Mouse (Mus musculus) MEL (cell line): ENCODE results near the gene Mrgprg. TPM values are rescaled to one million over a fixed set of nuclear protein-coding genes. Genes with fewer than 3 reads are reported as not detected.

ENCODE experiments used
- DNase-seq: peaks from one replicate; pipeline ENCODE4 v3.0.0; 2011; ENCODE audit warnings: low read depth, low spot score
- H3K27ac ChIP-seq: 2 replicates; pipeline ENCODE4 v1.5.1; 2012; ENCODE audit warnings: low read depth, mild to moderate bottlenecking, control low read depth, low read length, moderate library complexity; ENCODE audit not compliant: control insufficient read depth
- H3K27me3 ChIP-seq, 2 experiments: fragments of 150-350 bp in 1 of 2; sonication (generic) in 1 of 2; 2 replicates each; pipeline ENCODE4 v1.6.1; 2012; ENCODE audit warnings: low read length in 2 of 2, mild to moderate bottlenecking in 2 of 2, improper control_type of control experiment in 1 of 2, moderate library complexity in 1 of 2; ENCODE audit not compliant: insufficient read depth in 2 of 2, control insufficient read depth in 1 of 2
- H3K36me3 ChIP-seq, 2 experiments: 2 replicates each; pipeline ENCODE4 v1.6.1; 2012 to 2014; ENCODE audit warnings: low read length in 2 of 2, improper control_type of control experiment in 1 of 2, inconsistent platforms in 1 of 2, mild to moderate bottlenecking in 1 of 2; ENCODE audit not compliant: insufficient read depth in 2 of 2, control insufficient read depth in 1 of 2
- H3K4me1 ChIP-seq, 2 experiments: fragments of 150-350 bp in 1 of 2; sonication (generic) in 1 of 2; 2 replicates each; pipeline ENCODE4 v1.6.1; 2012; ENCODE audit warnings: low read length in 2 of 2, improper control_type of control experiment in 1 of 2, mild to moderate bottlenecking in 1 of 2; ENCODE audit not compliant: insufficient read depth in 2 of 2, control insufficient read depth in 1 of 2
- H3K4me3 ChIP-seq, 2 experiments: fragments of 150-350 bp in 1 of 2; sonication (generic) in 1 of 2; 2 replicates each; pipeline ENCODE4 v1.5.1; 2012; ENCODE audit warnings: low read depth in 2 of 2, low read length in 2 of 2, mild to moderate bottlenecking in 2 of 2, moderate library complexity in 2 of 2, control low read depth in 1 of 2, improper control_type of control experiment in 1 of 2; ENCODE audit not compliant: control insufficient read depth in 1 of 2, insufficient read depth in 1 of 2
- H3K79me2 ChIP-seq: 2 replicates; pipeline ENCODE4 v1.6.1; 2012; ENCODE audit warnings: mild to moderate bottlenecking, low read length, moderate library complexity; ENCODE audit not compliant: control insufficient read depth, poor library complexity, insufficient read depth
- H3K9ac ChIP-seq: 2 replicates; pipeline ENCODE4 v1.6.1; 2012; ENCODE audit warnings: low read depth, mild to moderate bottlenecking, control low read depth, low read length, moderate library complexity; ENCODE audit not compliant: control insufficient read depth, poor library complexity, severe bottlenecking
- H3K9me3 ChIP-seq: fragments of 150-350 bp; sonication (generic); replicated peaks from 2 replicates; pipeline ENCODE4 v1.6.1; 2012; ENCODE audit warnings: mild to moderate bottlenecking, low read length, improper control_type of control experiment, moderate library complexity; ENCODE audit not compliant: insufficient read depth
- BHLHE40 ChIP-seq: IDR thresholded peaks from 2 replicates; pipeline ENCODE4 v1.6.1; 2012; ENCODE audit warnings: low read depth, mild to moderate bottlenecking, inconsistent platforms, low read length, improper control_type of control experiment, borderline replicate concordance
- EP300 ChIP-seq, 2 experiments: IDR thresholded peaks; 2 replicates each; pipeline ENCODE4 v1.6.1; 2011; ENCODE audit warnings: improper control_type of control experiment in 2 of 2, low read length in 2 of 2, low read depth in 1 of 2, mild to moderate bottlenecking in 1 of 2
- ETS1 ChIP-seq: IDR thresholded peaks from 2 replicates; pipeline ENCODE4 v1.6.1; 2012; ENCODE audit warnings: low read depth, mild to moderate bottlenecking, inconsistent platforms, low read length, improper control_type of control experiment, moderate library complexity
- GABPA ChIP-seq: IDR thresholded peaks from 2 replicates; pipeline ENCODE4 v1.6.1; 2012; ENCODE audit warnings: low read depth, mild to moderate bottlenecking, inconsistent platforms, low read length, improper control_type of control experiment, moderate library complexity
- GATA1 ChIP-seq: IDR thresholded peaks from 2 replicates; pipeline ENCODE4 v1.6.1; 2011; ENCODE audit warnings: low read depth, low read length, improper control_type of control experiment
- KAT2A ChIP-seq: conservative IDR thresholded peaks from 2 replicates; pipeline ENCODE4 v1.6.1; 2012; ENCODE audit warnings: low read depth, low read length, improper control_type of control experiment, inconsistent platforms
- MAFK ChIP-seq: IDR thresholded peaks from 2 replicates; pipeline ENCODE4 v1.6.1; 2011; ENCODE audit warnings: low read depth, mild to moderate bottlenecking, low read length, improper control_type of control experiment, borderline replicate concordance
- MAX ChIP-seq: IDR thresholded peaks from 2 replicates; pipeline ENCODE4 v1.6.1; 2011; ENCODE audit warnings: low read length, improper control_type of control experiment
- NRF1 ChIP-seq: IDR thresholded peaks from 2 replicates; pipeline ENCODE4 v1.6.1; 2014; ENCODE audit warnings: low read depth, mild to moderate bottlenecking, inconsistent platforms, low read length, improper control_type of control experiment, moderate library complexity; ENCODE audit not compliant: poor library complexity, insufficient read depth, severe bottlenecking
- POLR2A ChIP-seq, 2 experiments: IDR thresholded peaks; 2 replicates each; pipeline ENCODE4 v1.6.1; 2011 to 2012; ENCODE audit warnings: low read length in 2 of 2, mild to moderate bottlenecking in 2 of 2, control low read depth in 1 of 2, improper control_type of control experiment in 1 of 2, low read depth in 1 of 2, moderate library complexity in 1 of 2; ENCODE audit not compliant: control insufficient read depth in 1 of 2, insufficient read depth in 1 of 2, poor library complexity in 1 of 2
- POLR2AphosphoS2 ChIP-seq: IDR thresholded peaks from 2 replicates; pipeline ENCODE4 v1.6.1; 2011; ENCODE audit warnings: low read length, improper control_type of control experiment
- POLR2AphosphoS5 ChIP-seq: IDR thresholded peaks from 2 replicates; pipeline ENCODE4 v1.6.1; 2012; ENCODE audit warnings: low read depth, borderline replicate concordance, mild to moderate bottlenecking, inconsistent platforms, low read length, moderate library complexity, mixed read lengths
- SMC3 ChIP-seq: IDR thresholded peaks from 2 replicates; pipeline ENCODE4 v1.6.1; 2011; ENCODE audit warnings: low read depth, low read length, improper control_type of control experiment
- TBP ChIP-seq: IDR thresholded peaks from 2 replicates; pipeline ENCODE4 v1.8.0; 2011; ENCODE audit warnings: low read depth, low read length, improper control_type of control experiment
- TCF12 ChIP-seq: IDR thresholded peaks from 2 replicates; pipeline ENCODE4 v1.6.1; 2014; ENCODE audit warnings: low read depth, mild to moderate bottlenecking, inconsistent platforms, low read length, improper control_type of control experiment, moderate library complexity
- USF1 ChIP-seq: IDR thresholded peaks from 2 replicates; pipeline ENCODE4 v1.6.1; 2014; ENCODE audit warnings: low read depth, mild to moderate bottlenecking, inconsistent platforms, low read length, improper control_type of control experiment, moderate library complexity
- USF2 ChIP-seq, 2 experiments: IDR thresholded peaks; 2 replicates each; pipeline ENCODE4 v1.6.1; 2011 to 2012; ENCODE audit warnings: improper control_type of control experiment in 2 of 2, low read length in 2 of 2, borderline replicate concordance in 1 of 2, inconsistent platforms in 1 of 2, low read depth in 1 of 2, mild to moderate bottlenecking in 1 of 2; ENCODE audit not compliant: insufficient read depth in 1 of 2
- ZMIZ1 ChIP-seq: IDR thresholded peaks from 2 replicates; pipeline ENCODE4 v1.6.1; 2012; ENCODE audit warnings: low read depth, mild to moderate bottlenecking, inconsistent platforms, low read length, improper control_type of control experiment, moderate library complexity
- polyA plus RNA-seq, 2 experiments: library from polyadenylated mRNA; stranded (reverse) in 1 of 2; unstranded in 1 of 2; fragments of >175 nt in 1 of 2; fragments of >200 nt in 1 of 2; gene quantifications; 2 replicates each; pipeline versions ENCODE4 v1.2.1 to v1.2.4; 2012; ENCODE audit warnings: low replicate concordance in 2 of 2, low read depth in 1 of 2; ENCODE audit not compliant: insufficient read length in 2 of 2, insufficient read depth in 1 of 2, missing spikeins in 1 of 2
- total RNA-seq: library from RNA; depleted of rRNA; stranded (reverse); fragments of 300-350 nt; gene quantifications from 2 replicates; pipeline ENCODE4 v1.2.3, GENCODE M21; 2012; rRNA removed

Gene Mrgprg
- total and polyA plus RNA-seq, 3 experiments: not detected

DNA sequence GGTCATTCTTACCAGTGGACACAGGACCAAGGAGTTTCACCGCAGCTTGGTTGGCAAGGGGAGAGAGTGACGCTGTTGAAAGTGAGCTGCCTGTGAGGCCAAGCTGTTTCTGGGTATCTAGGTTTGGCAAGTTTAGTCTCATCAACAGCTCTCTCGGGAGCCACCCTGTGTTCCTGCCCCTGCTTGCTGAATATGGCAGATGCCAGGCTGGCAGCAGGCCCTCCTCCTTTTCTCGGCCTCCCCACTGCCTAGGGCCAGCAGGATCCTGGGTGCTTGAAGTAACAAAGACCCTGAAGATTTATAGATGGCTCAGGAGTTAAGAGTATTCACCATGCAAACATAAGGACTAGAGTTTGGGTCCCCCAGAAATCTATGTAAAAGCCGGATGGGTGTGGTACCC, 44.1 kb downstream of the Mrgprg start:
- no peaks in the 10 kb centered on the region for H3K9me3 ChIP-seq
- no peak overlapping the region for H3K4me3 ChIP-seq
- no peak for DNase-seq
- no peak overlapping the region for H3K27ac ChIP-seq
- H3K4me1 ChIP-seq: no peaks in the 10 kb centered on the region
- no peak overlapping the region for H3K9ac ChIP-seq
- no peak for TF ChIP-seq GATA1
- TF ChIP-seq MAFK: no peak
- no peak for TF ChIP-seq SMC3
- TF ChIP-seq KAT2A: no peak
- no peak for TF ChIP-seq ZMIZ1
- TF ChIP-seq USF1: no peak
- TF ChIP-seq NRF1: no peak
- TF ChIP-seq GABPA: no peak
- H3K79me2 ChIP-seq: no peaks in the 10 kb centered on the region
- no peaks in the 10 kb centered on the region for H3K36me3 ChIP-seq
- peaks cover 0 to 1% of the 10 kb centered on the region in 2 experiments; a peak in 3 of 4 replicates for H3K27me3 ChIP-seq

- Histone ChIP-seq H3K9ac (no peak overlapping the region), H3K9me3 (no peaks in the 10 kb centered on the region), H3K36me3 (no peaks in the 10 kb centered on the region), H3K27me3 (no peaks in the 10 kb centered on the region; a peak in 2 of 4 replicates), H3K79me2 (no peaks in the 10 kb centered on the region), H3K4me3 (no peak overlapping the region)
- TF ChIP-seq TCF12 (no peak), TBP (no peak), ETS1 (no peak), MAX (no peak), SMC3 (no peak), USF1 (no peak), POLR2AphosphoS2 (no peak), KAT2A (no peak), BHLHE40 (no peak), USF2 (IDR thresholded peaks at IDR 0.05; ENCODE audit: borderline replicate concordance in 1 of 2, insufficient read depth in 1 of 2, low read depth in 1 of 2, low read length in 2 of 2) (no peak), EP300 (IDR thresholded peaks at IDR 0.05; ENCODE audit: low read depth in 1 of 2, low read length in 2 of 2) (no peak), POLR2AphosphoS5 (no peak), ZMIZ1 (no peak), GATA1 (no peak), POLR2A (IDR thresholded peaks at IDR 0.05; ENCODE audit: control insufficient read depth in 1 of 2, insufficient read depth in 1 of 2, low read depth in 1 of 2, low read length in 2 of 2, poor library complexity in 1 of 2) (no peak)
- TF ChIP-seq, all 39 proteins: peak for 0
- no peaks in the 10 kb centered on the region for H3K4me1 ChIP-seq
- no peak overlapping the region for H3K27ac ChIP-seq
- DNase-seq: no peak
Measured at GRCm38 (mm10) chr7:143717811-143718210, 49.0 kb downstream of the Mrgprg start.

Other genes with a start within 250 kb of the Mrgprg start
- 136 and 165 TPM in 2 replicates for gene Nap1l4, start 217.9 kb downstream of the Mrgprg start, total RNA-seq
- 100 to 1,000 TPM in 1 of 2 experiments, not detected in 1; 186 TPM for gene Nap1l4, start 217.9 kb downstream of the Mrgprg start, polyA plus RNA-seq
- gene Cars, start 166.9 kb downstream of the Mrgprg start, total RNA-seq: 40.8 and 62.2 TPM in 2 replicates
- 10 to 100 TPM in 1 of 2 experiments, not detected in 1; 73.5 TPM for gene Cars, start 166.9 kb downstream of the Mrgprg start, polyA plus RNA-seq
- 0.42 and 0.52 TPM in 2 replicates for gene Tnfrsf26, start 138.3 kb downstream of the Mrgprg start, total RNA-seq
- under 1 TPM in 1 of 2 experiments, not detected in 1; 0.50 TPM for gene Tnfrsf26, start 138.3 kb downstream of the Mrgprg start, polyA plus RNA-seq
- 0.10 and 0.23 TPM in 2 replicates for gene Tnfrsf22, start 117.3 kb downstream of the Mrgprg start, total RNA-seq
- 1 to 10 TPM in 1 of 2 experiments, not detected in 1; 1.1 TPM for gene Tnfrsf22, start 117.3 kb downstream of the Mrgprg start, polyA plus RNA-seq
- gene Tnfrsf23, start 81.1 kb downstream of the Mrgprg start, total RNA-seq: not detected in 2 replicates
- gene Tnfrsf23, start 81.1 kb downstream of the Mrgprg start, polyA plus RNA-seq: not detected
- gene Osbpl5, start 10.0 kb downstream of the Mrgprg start, total RNA-seq: 0.20 and 0.27 TPM in 2 replicates
- gene Osbpl5, start 10.0 kb downstream of the Mrgprg start, polyA plus RNA-seq: under 1 TPM in 1 of 2 experiments, not detected in 1; 0.50 TPM
- 0.07 and 0.15 TPM in 2 replicates for gene Mrgpre, start 17.5 kb upstream of the Mrgprg start, total RNA-seq
- gene Mrgpre, start 17.5 kb upstream of the Mrgprg start, polyA plus RNA-seq: under 1 TPM in 1 of 2 experiments, not detected in 1; 0.18 TPM
- 7.4 and 7.9 TPM in 2 replicates for gene Nadsyn1, start 55.9 kb upstream of the Mrgprg start, total RNA-seq
- 1 to 10 TPM in 1 of 2 experiments, not detected in 1; 10.0 TPM for gene Nadsyn1, start 55.9 kb upstream of the Mrgprg start, polyA plus RNA-seq
- gene Dhcr7, start 56.2 kb upstream of the Mrgprg start, total RNA-seq: 12.7 and 12.8 TPM in 2 replicates
- gene Dhcr7, start 56.2 kb upstream of the Mrgprg start, polyA plus RNA-seq: 10 to 100 TPM in 1 of 2 experiments, not detected in 1; 40.7 TPM
- not detected in 2 replicates for gene Gm498, start 99.8 kb upstream of the Mrgprg start, total RNA-seq
- gene Gm498, start 99.8 kb upstream of the Mrgprg start, polyA plus RNA-seq: not detected
- gene Shank2, start 234.9 kb upstream of the Mrgprg start, total RNA-seq: not detected in 2 replicates
- not detected for gene Shank2, start 234.9 kb upstream of the Mrgprg start, polyA plus RNA-seq